Mouse (Mus musculus): ENCODE results near the gene Etv3. TPM values are rescaled to one million over a fixed set of nuclear protein-coding genes. Genes with fewer than 3 reads are reported as not detected.
"Not testable (repeated sequence)": the region's sequence is repeated elsewhere in the genome, so short reads cannot be mapped to it uniquely, and the experiment has no call there.

Gene Etv3
- polyA plus RNA-seq, 1 experiment from 2014 or later: 8.3 TPM

GRCm38 (mm10) chr3:87554859-87555258, 29.7 kb downstream of the Etv3 start:
- not testable (repeated sequence) for H3K4me2 ChIP-seq (ENCODE audit: low read length); H3K27ac ChIP-seq (replicated peaks; ENCODE audit: low read depth, low read length); DNase-seq; H3K27me3 ChIP-seq (ENCODE audit: control insufficient read depth, insufficient read depth, low read length); H3K9ac ChIP-seq (replicated peaks; ENCODE audit: low read length); ATAC-seq (ENCODE audit: low FRiP score, low TSS enrichment); H3K9me3 ChIP-seq (ENCODE audit: control insufficient read depth, low read length); H3K4me1 ChIP-seq (ENCODE audit: control insufficient read depth, insufficient read depth, low read length); H3K36me3 ChIP-seq (ENCODE audit: control insufficient read depth, insufficient read depth, low read length); H3K4me3 ChIP-seq (replicated peaks; ENCODE audit: low read depth, low read length)
- 90% methylated on average over 12 of the region's 13 CpGs for WGBS

DNA sequence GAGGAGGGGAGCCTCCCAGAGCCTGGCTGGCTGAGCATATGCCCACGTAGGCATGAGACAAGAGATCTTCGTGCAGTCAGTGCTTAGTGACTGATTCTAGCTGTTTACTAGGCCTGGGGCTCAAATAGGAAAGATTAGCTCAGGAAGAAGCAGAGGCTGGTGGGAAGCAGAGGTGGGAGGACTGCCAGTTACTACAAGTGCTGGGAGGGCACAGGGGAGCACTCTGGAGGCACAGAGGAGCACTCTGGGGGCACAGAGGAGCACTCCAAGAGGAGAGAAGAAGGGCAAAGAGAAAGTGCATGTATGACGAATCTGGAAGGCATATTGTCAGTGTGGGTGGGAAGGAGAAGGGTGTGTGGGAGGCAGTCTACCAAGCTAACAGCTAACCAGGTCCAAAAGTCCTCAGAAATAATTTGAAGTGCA, 30.9 kb downstream of the Etv3 start:
- no peak for DNase-seq
- Histone ChIP-seq H3K4me2 (ENCODE audit: low read length) (no peak overlapping the region), H3K4me3 (replicated peaks; ENCODE audit: low read depth, low read length) (no peak overlapping the region), H3K27ac (replicated peaks; ENCODE audit: low read depth, low read length) (no peak overlapping the region), H3K9ac (replicated peaks; ENCODE audit: low read length) (no peak overlapping the region), H3K9me3 (ENCODE audit: control insufficient read depth, low read length) (no peaks in the 10 kb centered on the region), H3K27me3 (ENCODE audit: control insufficient read depth, insufficient read depth, low read length) (no peaks in the 10 kb centered on the region), H3K36me3 (ENCODE audit: control insufficient read depth, insufficient read depth, low read length) (no peaks in the 10 kb centered on the region), H3K4me1 (ENCODE audit: control insufficient read depth, insufficient read depth, low read length) (no peaks in the 10 kb centered on the region)
- no peak for ATAC-seq (ENCODE audit: low FRiP score, low TSS enrichment)
- WGBS: 73% methylated on average over 3 of the region's 3 CpGs

- 88% methylated on average over 12 of the region's 12 CpGs for WGBS
- no peaks in the 10 kb centered on the region for H3K9me3 ChIP-seq (ENCODE audit: control insufficient read depth, low read length)
- H3K9ac ChIP-seq (replicated peaks; ENCODE audit: low read length): no peak overlapping the region
- no peaks in the 10 kb centered on the region for H3K4me1 ChIP-seq (ENCODE audit: control insufficient read depth, insufficient read depth, low read length)
- no peaks in the 10 kb centered on the region for H3K27me3 ChIP-seq (ENCODE audit: control insufficient read depth, insufficient read depth, low read length)
- DNase-seq: no peak
- no peak overlapping the region for H3K4me3 ChIP-seq (replicated peaks; ENCODE audit: low read depth, low read length)
- no peak overlapping the region for H3K4me2 ChIP-seq (ENCODE audit: low read length)
- no peak for ATAC-seq (ENCODE audit: low FRiP score, low TSS enrichment)
- no peak overlapping the region for H3K27ac ChIP-seq (replicated peaks; ENCODE audit: low read depth, low read length)
- no peaks in the 10 kb centered on the region for H3K36me3 ChIP-seq (ENCODE audit: control insufficient read depth, insufficient read depth, low read length)
Observed at GRCm38 (mm10) chr3:87556668-87557278, 31.6 kb downstream of the Etv3 start.

- 52% methylated on average over 3 of the region's 3 CpGs for WGBS
- DNase-seq: peak; percentile 44
- Histone ChIP-seq H3K27ac (replicated peaks; ENCODE audit: low read depth, low read length) (no peak overlapping the region), H3K9me3 (ENCODE audit: control insufficient read depth, low read length) (no peaks in the 10 kb centered on the region), H3K27me3 (ENCODE audit: control insufficient read depth, insufficient read depth, low read length) (no peaks in the 10 kb centered on the region), H3K9ac (replicated peaks; ENCODE audit: low read length) (no peak overlapping the region), H3K4me2 (ENCODE audit: low read length) (no peak overlapping the region), H3K4me3 (replicated peaks; ENCODE audit: low read depth, low read length) (no peak overlapping the region), H3K4me1 (ENCODE audit: control insufficient read depth, insufficient read depth, low read length) (no peaks in the 10 kb centered on the region), H3K36me3 (ENCODE audit: control insufficient read depth, insufficient read depth, low read length) (no peaks in the 10 kb centered on the region)
- no peak for ATAC-seq (ENCODE audit: low FRiP score, low TSS enrichment)
Observed at GRCm38 (mm10) chr3:87560156-87560555, 34.9 kb downstream of the Etv3 start.

- Histone ChIP-seq H3K4me3 (replicated peaks; ENCODE audit: low read depth, low read length) (no peak overlapping the region), H3K27ac (replicated peaks; ENCODE audit: low read depth, low read length) (no peak overlapping the region), H3K9me3 (ENCODE audit: control insufficient read depth, low read length) (no peaks in the 10 kb centered on the region), H3K4me1 (ENCODE audit: control insufficient read depth, insufficient read depth, low read length) (no peaks in the 10 kb centered on the region; the same call in 1 of the 2 replicates), H3K36me3 (ENCODE audit: control insufficient read depth, insufficient read depth, low read length) (no peaks in the 10 kb centered on the region), H3K4me2 (ENCODE audit: low read length) (no peak overlapping the region), H3K9ac (replicated peaks; ENCODE audit: low read length) (no peak overlapping the region), H3K27me3 (ENCODE audit: control insufficient read depth, insufficient read depth, low read length) (no peaks in the 10 kb centered on the region)
- DNase-seq (no peak), ATAC-seq (ENCODE audit: low FRiP score, low TSS enrichment) (no peak)
- 80% methylated on average over 8 of the region's 8 CpGs for WGBS
Observed at GRCm38 (mm10) chr3:87561434-87561833, 36.2 kb downstream of the Etv3 start.

- H3K4me2 ChIP-seq (ENCODE audit: low read length): no peak overlapping the region
- H3K9me3 ChIP-seq (ENCODE audit: control insufficient read depth, low read length): no peaks in the 10 kb centered on the region
- no peak overlapping the region for H3K4me3 ChIP-seq (replicated peaks; ENCODE audit: low read depth, low read length)
- WGBS: 5% methylated on average over 6 of the region's 6 CpGs
- H3K9ac ChIP-seq (replicated peaks; ENCODE audit: low read length): no peak overlapping the region
- no peak overlapping the region for H3K27ac ChIP-seq (replicated peaks; ENCODE audit: low read depth, low read length)
- no peaks in the 10 kb centered on the region for H3K36me3 ChIP-seq (ENCODE audit: control insufficient read depth, insufficient read depth, low read length)
- no peaks in the 10 kb centered on the region for H3K27me3 ChIP-seq (ENCODE audit: control insufficient read depth, insufficient read depth, low read length)
- no peaks in the 10 kb centered on the region; the same call in 1 of the 2 replicates for H3K4me1 ChIP-seq (ENCODE audit: control insufficient read depth, insufficient read depth, low read length)
- ATAC-seq (ENCODE audit: low FRiP score, low TSS enrichment) (no peak), DNase-seq (peak; percentile 94)
Observed at GRCm38 (mm10) chr3:87562370-87562769, 37.2 kb downstream of the Etv3 start.

DNA sequence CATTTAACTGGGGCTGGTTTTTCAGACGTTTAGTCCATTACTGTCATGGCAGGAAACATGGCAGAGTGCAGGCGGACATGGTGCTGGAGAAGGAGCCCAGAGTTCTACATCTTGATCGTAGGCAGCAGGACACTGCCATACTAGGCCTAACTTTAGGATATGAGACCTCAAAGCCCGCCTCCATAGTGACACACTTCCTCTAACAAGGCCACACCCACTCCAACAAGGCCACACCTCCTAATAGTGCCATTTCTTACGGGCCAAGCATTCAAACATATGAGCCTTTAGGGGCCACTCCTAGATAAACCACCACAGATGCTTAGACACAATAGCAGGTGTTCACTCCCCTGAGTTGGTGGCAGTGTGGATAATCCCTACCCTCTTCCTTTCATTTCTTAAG, 38.3 kb downstream of the Etv3 start:
- no peak for ATAC-seq (ENCODE audit: low FRiP score, low TSS enrichment)
- no peaks in the 10 kb centered on the region for H3K36me3 ChIP-seq (ENCODE audit: control insufficient read depth, insufficient read depth, low read length)
- WGBS: 80% methylated on average over 5 of the region's 5 CpGs
- no peak overlapping the region for H3K4me2 ChIP-seq (ENCODE audit: low read length)
- H3K27me3 ChIP-seq (ENCODE audit: control insufficient read depth, insufficient read depth, low read length): no peaks in the 10 kb centered on the region
- no peak overlapping the region for H3K9ac ChIP-seq (replicated peaks; ENCODE audit: low read length)
- H3K4me3 ChIP-seq (replicated peaks; ENCODE audit: low read depth, low read length): no peak overlapping the region
- no peak for DNase-seq
- H3K27ac ChIP-seq (replicated peaks; ENCODE audit: low read depth, low read length): no peak overlapping the region
- H3K4me1 ChIP-seq (ENCODE audit: control insufficient read depth, insufficient read depth, low read length): no peaks in the 10 kb centered on the region; the same call in 1 of the 2 replicates
- H3K9me3 ChIP-seq (ENCODE audit: control insufficient read depth, low read length): no peaks in the 10 kb centered on the region

DNA sequence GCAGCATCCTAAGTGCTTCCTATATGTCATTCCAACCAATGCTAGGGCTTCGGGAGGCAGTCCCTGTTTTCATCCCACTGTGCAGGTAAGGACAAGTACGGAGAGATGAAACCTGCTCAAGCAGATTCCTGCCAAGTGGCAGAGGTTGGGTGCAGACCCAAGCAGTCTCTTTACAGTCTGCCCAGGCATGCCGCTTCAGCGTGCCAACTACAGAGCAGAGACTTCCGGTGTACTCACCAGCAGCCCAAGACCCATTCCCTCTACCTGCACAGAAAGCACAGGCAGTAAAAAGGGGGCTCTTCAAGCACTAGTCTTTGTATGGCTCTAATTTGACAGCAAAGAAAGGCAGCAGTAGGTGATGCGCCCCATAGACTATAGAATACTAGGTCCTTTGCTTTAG, 40.4 kb downstream of the Etv3 start:
- H3K4me3 ChIP-seq (replicated peaks; ENCODE audit: low read depth, low read length): peak overlapping the region; percentile 16
- H3K4me2 ChIP-seq (ENCODE audit: low read length): peak overlapping the region; percentile 63
- ATAC-seq (ENCODE audit: low FRiP score, low TSS enrichment) (no peak), DNase-seq (no peak)
- peak overlapping the region; percentile 88 for H3K27ac ChIP-seq (replicated peaks; ENCODE audit: low read depth, low read length)
- no peaks in the 10 kb centered on the region for H3K9me3 ChIP-seq (ENCODE audit: control insufficient read depth, low read length)
- H3K27me3 ChIP-seq (ENCODE audit: control insufficient read depth, insufficient read depth, low read length): no peaks in the 10 kb centered on the region
- H3K4me1 ChIP-seq (ENCODE audit: control insufficient read depth, insufficient read depth, low read length): no peaks in the 10 kb centered on the region; the same call in 1 of the 2 replicates
- peak overlapping the region; percentile 30 for H3K9ac ChIP-seq (replicated peaks; ENCODE audit: low read length)
- 68% methylated on average over 6 of the region's 6 CpGs for WGBS
- no peaks in the 10 kb centered on the region for H3K36me3 ChIP-seq (ENCODE audit: control insufficient read depth, insufficient read depth, low read length)

DNA sequence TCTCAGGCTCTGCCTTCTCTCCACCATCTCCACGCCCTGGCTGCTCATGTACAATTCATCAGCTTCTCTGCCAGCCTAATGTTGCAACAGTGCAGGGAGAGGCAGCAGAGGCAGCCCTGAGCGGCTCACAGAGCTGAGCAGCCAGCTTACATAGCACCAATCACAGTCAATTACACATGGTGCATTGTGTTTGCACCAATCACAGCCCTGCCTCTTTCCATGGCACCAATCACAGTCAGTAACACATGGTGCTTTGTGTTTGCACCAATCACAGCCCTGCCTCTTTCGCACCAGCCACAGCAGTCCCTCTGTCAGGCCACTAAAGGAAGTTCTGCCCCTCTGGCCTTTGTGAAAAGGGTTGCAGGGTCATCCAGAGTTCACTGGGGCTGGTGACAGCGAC, 40.9 kb downstream of the Etv3 start:
- Histone ChIP-seq H3K4me2 (ENCODE audit: low read length) (peak overlapping the region; percentile 63), H3K4me3 (replicated peaks; ENCODE audit: low read depth, low read length) (peak overlapping the region; percentile 31), H3K27ac (replicated peaks; ENCODE audit: low read depth, low read length) (peak overlapping the region; percentile 88), H3K27me3 (ENCODE audit: control insufficient read depth, insufficient read depth, low read length) (no peaks in the 10 kb centered on the region), H3K4me1 (ENCODE audit: control insufficient read depth, insufficient read depth, low read length) (no peaks in the 10 kb centered on the region; the same call in 1 of the 2 replicates), H3K36me3 (ENCODE audit: control insufficient read depth, insufficient read depth, low read length) (no peaks in the 10 kb centered on the region), H3K9ac (replicated peaks; ENCODE audit: low read length) (peak overlapping the region; percentile 44), H3K9me3 (ENCODE audit: control insufficient read depth, low read length) (no peaks in the 10 kb centered on the region)
- ATAC-seq (ENCODE audit: low FRiP score, low TSS enrichment) (peak; percentile 100), DNase-seq (peak; percentile 94)
- WGBS: 0% methylated on average over 4 of the region's 4 CpGs
